Mouse (Mus musculus): Measurements from ENCODE around the gene Zfp281. TPM values are rescaled to one million over a fixed set of nuclear protein-coding genes. Genes with fewer than 3 reads are reported as not detected.

Zfp281 gene
- polyA plus RNA-seq, 1 experiment = not detected

- 87% methylated on average over 9 of the region's 9 CpGs for WGBS
- Histone ChIP-seq H3K27ac (ENCODE audit: insufficient read depth, low read depth, low read length) (no peak overlapping the region), H3K4me3 (ENCODE audit: insufficient read depth, low read depth, low read length) (no peak overlapping the region), H3K4me1 (ENCODE audit: control insufficient read depth, insufficient read depth, low read length) (peaks cover 8% of the 10 kb centered on the region; the same call in 1 of the 2 replicates)
- TF ChIP-seq CTCF (IDR thresholded peaks at IDR 0.05; ENCODE audit: insufficient read depth, low read depth, low read length) (no peak), POLR2A (IDR thresholded peaks at IDR 0.05; ENCODE audit: insufficient read depth, low read depth, low read length) (no peak)
Observed at GRCm38 (mm10) chr1:136659917-136660316, 35.2 kb downstream of the Zfp281 start.

- Histone ChIP-seq H3K27ac (ENCODE audit: insufficient read depth, low read depth, low read length) (no peak overlapping the region), H3K4me1 (ENCODE audit: control insufficient read depth, insufficient read depth, low read length) (peaks cover 8% of the 10 kb centered on the region; the same call in 1 of the 2 replicates), H3K4me3 (ENCODE audit: insufficient read depth, low read depth, low read length) (no peak overlapping the region)
- WGBS = 74% methylated on average over 9 of the region's 9 CpGs
- TF ChIP-seq CTCF (IDR thresholded peaks at IDR 0.05; ENCODE audit: insufficient read depth, low read depth, low read length) (no peak), POLR2A (IDR thresholded peaks at IDR 0.05; ENCODE audit: insufficient read depth, low read depth, low read length) (no peak)
Observed at GRCm38 (mm10) chr1:136661511-136661910, 36.8 kb downstream of the Zfp281 start.

- Histone ChIP-seq H3K27ac (ENCODE audit: insufficient read depth, low read depth, low read length) (no peak overlapping the region), H3K4me3 (ENCODE audit: insufficient read depth, low read depth, low read length) (no peak overlapping the region), H3K4me1 (ENCODE audit: control insufficient read depth, insufficient read depth, low read length) (peaks cover 8% of the 10 kb centered on the region; the same call in 1 of the 2 replicates)
- TF ChIP-seq CTCF (IDR thresholded peaks at IDR 0.05; ENCODE audit: insufficient read depth, low read depth, low read length) (no peak), POLR2A (IDR thresholded peaks at IDR 0.05; ENCODE audit: insufficient read depth, low read depth, low read length) (no peak)
- 46% methylated on average over 10 of the region's 10 CpGs for WGBS
Observed at GRCm38 (mm10) chr1:136661939-136662563, 37.4 kb downstream of the Zfp281 start.

GRCm38 (mm10) chr1:136664921-136665582 is 40.4 kb downstream of the Zfp281 start:
- Histone ChIP-seq H3K4me3 (ENCODE audit: insufficient read depth, low read depth, low read length) (no peak overlapping the region), H3K27ac (ENCODE audit: insufficient read depth, low read depth, low read length) (no peak overlapping the region), H3K4me1 (ENCODE audit: control insufficient read depth, insufficient read depth, low read length) (peaks cover 8% of the 10 kb centered on the region; the same call in 1 of the 2 replicates)
- WGBS = 75% methylated on average over 6 of the region's 6 CpGs
- no peak for TF ChIP-seq POLR2A (IDR thresholded peaks at IDR 0.05; ENCODE audit: insufficient read depth, low read depth, low read length)
- TF ChIP-seq CTCF (IDR thresholded peaks at IDR 0.05; ENCODE audit: insufficient read depth, low read depth, low read length) = no peak

- WGBS = 79% methylated on average over 2 of the region's 2 CpGs
- peaks cover 8% of the 10 kb centered on the region; the same call in 1 of the 2 replicates for H3K4me1 ChIP-seq (ENCODE audit: control insufficient read depth, insufficient read depth, low read length)
- H3K27ac ChIP-seq (ENCODE audit: insufficient read depth, low read depth, low read length) = no peak overlapping the region
- no peak overlapping the region for H3K4me3 ChIP-seq (ENCODE audit: insufficient read depth, low read depth, low read length)
- TF ChIP-seq POLR2A (IDR thresholded peaks at IDR 0.05; ENCODE audit: insufficient read depth, low read depth, low read length) (no peak), CTCF (IDR thresholded peaks at IDR 0.05; ENCODE audit: insufficient read depth, low read depth, low read length) (no peak)
Observed at GRCm38 (mm10) chr1:136666513-136666912, 41.8 kb downstream of the Zfp281 start.

GRCm38 (mm10) chr1:136669926-136670325 is 45.2 kb downstream of the Zfp281 start:
- Histone ChIP-seq H3K27ac (ENCODE audit: insufficient read depth, low read depth, low read length) (no peak overlapping the region), H3K4me3 (ENCODE audit: insufficient read depth, low read depth, low read length) (no peak overlapping the region), H3K4me1 (ENCODE audit: control insufficient read depth, insufficient read depth, low read length) (0 out of 2 replicates have a peak, but pooled peaks cover 4% of the 10 kb centered on the region)
- TF ChIP-seq POLR2A (IDR thresholded peaks at IDR 0.05; ENCODE audit: insufficient read depth, low read depth, low read length) (no peak), CTCF (IDR thresholded peaks at IDR 0.05; ENCODE audit: insufficient read depth, low read depth, low read length) (no peak)
- WGBS = 74% methylated on average over 7 of the region's 7 CpGs

GRCm38 (mm10) chr1:136670421-136670820 is 45.7 kb downstream of the Zfp281 start:
- 48% methylated on average over 16 of the region's 16 CpGs for WGBS
- Histone ChIP-seq H3K4me1 (ENCODE audit: control insufficient read depth, insufficient read depth, low read length) (0 out of 2 replicates have a peak, but pooled peaks cover 5% of the 10 kb centered on the region), H3K4me3 (ENCODE audit: insufficient read depth, low read depth, low read length) (no peak overlapping the region), H3K27ac (ENCODE audit: insufficient read depth, low read depth, low read length) (no peak overlapping the region)
- TF ChIP-seq CTCF (IDR thresholded peaks at IDR 0.05; ENCODE audit: insufficient read depth, low read depth, low read length) (no peak), POLR2A (IDR thresholded peaks at IDR 0.05; ENCODE audit: insufficient read depth, low read depth, low read length) (no peak)

GRCm38 (mm10) chr1:136671767-136672434 is 47.2 kb downstream of the Zfp281 start:
- no peak overlapping the region for H3K4me3 ChIP-seq (ENCODE audit: insufficient read depth, low read depth, low read length)
- WGBS = 92% methylated on average over 12 of the region's 12 CpGs
- H3K4me1 ChIP-seq (ENCODE audit: control insufficient read depth, insufficient read depth, low read length) = 0 out of 2 replicates have a peak, but pooled peaks cover 5% of the 10 kb centered on the region
- H3K27ac ChIP-seq (ENCODE audit: insufficient read depth, low read depth, low read length) = no peak overlapping the region
- TF ChIP-seq CTCF (IDR thresholded peaks at IDR 0.05; ENCODE audit: insufficient read depth, low read depth, low read length) (no peak), POLR2A (IDR thresholded peaks at IDR 0.05; ENCODE audit: insufficient read depth, low read depth, low read length) (no peak)

- Histone ChIP-seq H3K27ac (ENCODE audit: insufficient read depth, low read depth, low read length) (no peak overlapping the region), H3K4me3 (ENCODE audit: insufficient read depth, low read depth, low read length) (no peak overlapping the region), H3K4me1 (ENCODE audit: control insufficient read depth, insufficient read depth, low read length) (0 out of 2 replicates have a peak, but pooled peaks cover 5% of the 10 kb centered on the region)
- no peak for TF ChIP-seq CTCF (IDR thresholded peaks at IDR 0.05; ENCODE audit: insufficient read depth, low read depth, low read length)
- no peak for TF ChIP-seq POLR2A (IDR thresholded peaks at IDR 0.05; ENCODE audit: insufficient read depth, low read depth, low read length)
- WGBS = 92% methylated on average over 6 of the region's 6 CpGs
Observed at GRCm38 (mm10) chr1:136672564-136672963, 47.9 kb downstream of the Zfp281 start.

Data from olfactory bulb, adult 2 months (tissue).